Mouse (Mus musculus) kidney, adult 8-10 months (tissue): ENCODE results near the gene Ciita.
A peak's percentile ranks its signal among the peaks of the same experiment; 100 is the strongest.

Experiments
- DNase-seq, 2 experiments: peaks; one replicate each; pipeline ENCODE4 v3.0.0; 2022

Ciita gene

DNA sequence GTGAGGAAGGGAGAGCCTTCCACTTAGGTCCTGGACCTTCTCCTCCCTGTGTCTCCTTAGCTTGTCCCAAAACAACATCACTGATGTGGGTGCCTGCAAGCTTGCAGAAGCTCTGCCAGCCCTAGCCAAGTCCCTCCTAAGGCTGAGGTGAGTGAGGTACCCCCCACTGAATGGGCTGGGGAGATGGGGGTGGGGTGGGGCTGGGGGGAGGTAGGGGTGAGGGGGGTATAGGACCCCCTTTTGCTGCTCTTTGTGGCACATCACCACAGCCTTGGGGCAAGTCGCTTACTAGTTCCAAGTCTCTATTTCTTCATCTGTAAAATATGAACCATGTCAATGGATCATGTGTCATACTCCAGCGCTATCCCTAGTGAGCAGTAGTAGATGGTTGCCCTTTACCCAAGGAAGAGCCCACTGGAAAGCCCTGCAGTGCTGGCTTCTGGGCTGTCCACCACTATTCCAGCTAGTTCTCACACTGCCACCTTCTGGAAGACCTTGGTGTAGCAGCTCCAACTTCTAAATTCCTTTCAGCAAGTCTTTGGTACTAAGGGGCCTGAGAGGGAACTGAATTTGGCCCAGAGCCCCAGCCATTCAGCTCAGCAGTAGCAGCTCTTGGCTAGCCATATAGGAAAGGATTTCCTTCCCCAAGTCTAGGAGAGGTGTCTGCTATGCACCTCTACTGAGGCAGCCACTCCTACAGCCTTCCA lies 41.2 kb downstream of the Ciita start:
- DNase-seq: peak; percentile 65 to 89

GRCm38 (mm10) chr16:10522811-10523210 lies 43.0 kb downstream of the Ciita start:
- DNase-seq: peak; percentile 44 to 87

- DNase-seq: no peak
Observed at GRCm38 (mm10) chr16:10523650-10524049, 43.8 kb downstream of the Ciita start.

- DNase-seq: no peak
Observed at GRCm38 (mm10) chr16:10524866-10525609, 45.2 kb downstream of the Ciita start.

GRCm38 (mm10) chr16:10525610-10525980 lies 45.7 kb downstream of the Ciita start:
- DNase-seq: no peak

DNA sequence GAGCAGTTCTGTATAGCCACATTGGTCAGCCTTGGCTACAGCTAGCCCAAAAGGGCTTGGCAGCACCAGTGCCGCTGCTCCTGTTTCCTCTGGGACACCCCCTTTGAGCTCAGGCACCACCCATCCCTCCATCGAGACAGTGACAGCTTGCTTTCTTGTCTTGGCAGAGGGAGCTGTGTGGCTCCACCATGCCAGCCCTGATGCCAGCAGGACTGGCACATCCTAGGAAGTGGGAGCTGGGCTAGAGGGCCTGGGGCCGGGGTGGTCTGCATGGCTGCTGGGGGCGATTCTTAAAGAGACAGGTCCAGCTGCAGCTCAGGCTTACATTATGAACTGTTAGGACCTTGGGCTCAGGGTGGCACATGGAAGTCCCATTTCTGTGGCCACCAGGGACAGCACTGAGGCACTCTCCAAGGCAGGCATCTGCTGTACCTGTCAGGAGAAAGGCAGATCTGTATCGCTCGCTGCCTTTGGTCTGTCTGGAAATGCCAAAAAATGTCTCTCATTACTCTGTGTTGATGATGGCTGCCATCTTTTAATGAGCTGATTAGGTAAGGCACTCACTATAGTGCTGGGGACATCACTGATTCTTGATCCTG lies 47.3 kb downstream of the Ciita start:
- no peak for DNase-seq

- no peak for DNase-seq
Observed at GRCm38 (mm10) chr16:10528382-10528781, 48.5 kb downstream of the Ciita start.

DNA sequence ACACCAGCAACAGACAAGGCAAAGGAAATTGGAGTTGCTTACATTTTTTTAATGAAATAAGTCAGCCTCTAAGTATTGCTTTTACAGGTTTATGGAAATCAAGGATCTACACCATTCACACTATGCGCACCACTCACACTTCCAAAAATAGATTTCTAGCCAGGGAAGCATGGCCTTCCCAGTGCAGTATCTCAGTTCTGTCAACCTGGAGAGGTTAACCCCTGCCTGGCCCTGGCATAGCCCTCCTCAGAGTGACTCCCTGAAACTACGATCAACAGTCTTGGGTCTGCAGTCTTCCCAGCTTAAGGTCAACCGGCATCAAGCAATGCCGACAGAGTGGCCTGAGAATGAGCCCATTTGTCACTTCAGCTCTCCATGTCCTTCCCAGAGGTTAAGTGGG lies 50.3 kb downstream of the Ciita start:
- no peak for DNase-seq

DNA sequence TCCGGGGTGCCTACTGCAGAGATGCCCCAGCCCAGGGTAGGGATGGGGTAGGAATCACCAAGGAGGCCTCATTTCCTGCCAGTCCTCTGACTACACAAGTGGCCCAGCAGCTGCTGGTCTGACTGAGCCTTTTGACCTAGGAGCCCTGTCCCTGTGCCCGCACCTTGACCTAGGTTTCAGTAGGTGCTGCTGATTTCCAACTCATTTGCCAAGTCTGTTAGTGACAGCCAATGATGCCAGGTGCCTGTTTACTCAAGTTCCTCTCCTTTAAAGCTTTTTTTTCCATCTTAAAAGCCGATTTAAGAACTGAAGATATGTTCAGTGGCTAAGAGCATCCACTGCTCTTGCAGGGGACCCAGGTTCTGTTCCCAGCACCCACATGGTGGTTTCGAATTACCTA lies 53.9 kb downstream of the Ciita start:
- DNase-seq: no peak

GRCm38 (mm10) chr16:10534567-10534966 lies 54.7 kb downstream of the Ciita start:
- no peak for DNase-seq

- DNase-seq: no peak
Observed at GRCm38 (mm10) chr16:10536323-10536722, 56.5 kb downstream of the Ciita start.

DNA sequence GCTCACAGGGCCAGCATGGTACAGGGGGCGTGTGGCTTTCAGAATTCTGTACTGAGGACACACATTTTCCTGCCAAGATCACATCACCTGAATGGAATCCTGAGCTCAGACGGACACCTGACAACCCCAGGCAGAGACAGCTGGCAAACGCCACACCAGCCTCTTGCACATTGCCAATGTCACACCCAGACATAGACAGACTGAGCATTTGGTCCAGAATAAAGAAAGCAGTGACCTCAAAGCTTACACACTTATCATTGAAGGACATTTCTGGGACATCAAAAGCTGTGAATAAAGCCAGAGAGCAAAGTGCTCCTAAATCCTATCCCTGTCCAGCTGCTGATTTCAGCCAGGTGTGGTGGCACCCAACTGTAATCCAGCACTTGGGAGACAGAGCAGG lies 57.1 kb downstream of the Ciita start:
- DNase-seq: no peak

DNA sequence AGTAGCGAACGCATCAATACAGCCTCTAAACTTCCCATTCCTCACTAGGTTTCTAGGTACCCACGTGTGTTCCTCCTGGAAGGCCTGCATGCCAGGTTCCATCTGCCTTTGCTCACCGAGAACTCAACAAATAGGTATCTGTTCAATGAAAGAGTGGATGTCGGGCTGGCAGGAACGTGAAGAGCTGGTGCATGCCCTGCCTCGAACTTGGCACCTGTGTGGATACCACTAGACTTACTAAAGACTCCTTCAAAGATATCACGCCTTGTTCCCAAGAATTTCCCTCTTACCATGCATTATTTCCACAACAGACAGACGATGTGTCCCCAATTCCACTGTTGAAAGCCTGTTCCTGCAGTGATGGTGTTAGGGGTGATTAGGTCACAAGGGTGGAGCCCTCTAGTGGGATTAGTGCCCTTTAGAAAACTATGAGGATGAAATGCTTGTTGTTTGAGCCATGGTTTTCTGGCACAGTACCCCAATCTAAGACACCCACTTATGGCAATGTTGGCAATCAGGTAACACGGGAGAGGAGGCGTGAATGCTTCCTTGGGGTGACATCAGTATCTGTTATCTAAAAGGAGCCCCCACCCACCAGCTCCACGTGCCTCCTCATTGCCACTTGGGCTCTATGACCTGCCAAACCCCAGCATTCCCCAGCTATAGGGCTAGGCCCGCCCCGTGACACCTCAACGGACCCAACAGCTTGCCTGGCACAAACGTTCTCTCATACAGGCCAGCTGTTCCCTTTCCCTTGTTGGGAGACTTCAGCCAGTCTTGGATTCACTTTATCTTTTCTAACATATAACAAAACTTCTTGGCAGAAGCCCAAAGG lies 61.1 kb downstream of the Ciita start:
- no peak for DNase-seq

GRCm38 (mm10) chr16:10541598-10541930 lies 61.7 kb downstream of the Ciita start:
- peak; percentile 22 to 26 for DNase-seq

- peak in 1 of 2 experiments; percentile 20 for DNase-seq
Observed at GRCm38 (mm10) chr16:10542266-10542665, 62.4 kb downstream of the Ciita start.

DNA sequence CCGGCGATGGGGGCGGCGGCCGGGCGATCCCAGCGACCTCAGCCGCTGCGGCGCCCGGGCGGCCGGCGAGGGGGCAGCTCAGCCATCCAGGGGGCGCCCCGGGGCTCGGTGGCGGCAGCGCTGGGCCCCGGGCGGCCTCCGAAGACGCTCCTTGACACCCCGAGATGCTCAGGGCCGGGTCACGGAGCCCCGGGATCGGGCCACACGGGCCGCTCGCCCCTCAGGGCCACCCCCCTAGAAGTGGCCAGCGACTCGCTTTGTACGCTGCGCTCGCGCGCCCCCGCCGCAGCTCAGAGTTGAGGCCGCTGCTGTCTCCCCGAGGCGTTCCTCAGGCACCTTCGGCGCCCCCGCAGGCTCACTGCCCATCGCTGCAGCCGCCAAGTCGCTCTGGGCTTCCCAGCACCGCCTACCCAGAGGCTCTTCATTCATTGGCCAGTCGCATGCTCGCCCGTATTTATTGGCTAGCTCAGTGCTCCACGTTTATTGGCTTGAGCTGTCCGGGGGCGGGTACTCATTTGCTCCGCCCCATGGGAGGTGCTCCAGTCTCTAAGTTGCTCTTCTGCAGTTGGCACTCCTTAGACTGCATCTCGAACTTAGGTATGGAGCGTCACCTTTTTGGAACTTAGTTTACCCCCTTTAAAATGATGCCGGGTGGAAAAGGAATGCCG lies 63.0 kb downstream of the Ciita start, which contains the start of gene Dexi:
Gene Dexi, minus strand, starts transcription at position 357 of the 668 bp plus-strand sequence.
- peak; percentile 97 to 98 for DNase-seq

DNA sequence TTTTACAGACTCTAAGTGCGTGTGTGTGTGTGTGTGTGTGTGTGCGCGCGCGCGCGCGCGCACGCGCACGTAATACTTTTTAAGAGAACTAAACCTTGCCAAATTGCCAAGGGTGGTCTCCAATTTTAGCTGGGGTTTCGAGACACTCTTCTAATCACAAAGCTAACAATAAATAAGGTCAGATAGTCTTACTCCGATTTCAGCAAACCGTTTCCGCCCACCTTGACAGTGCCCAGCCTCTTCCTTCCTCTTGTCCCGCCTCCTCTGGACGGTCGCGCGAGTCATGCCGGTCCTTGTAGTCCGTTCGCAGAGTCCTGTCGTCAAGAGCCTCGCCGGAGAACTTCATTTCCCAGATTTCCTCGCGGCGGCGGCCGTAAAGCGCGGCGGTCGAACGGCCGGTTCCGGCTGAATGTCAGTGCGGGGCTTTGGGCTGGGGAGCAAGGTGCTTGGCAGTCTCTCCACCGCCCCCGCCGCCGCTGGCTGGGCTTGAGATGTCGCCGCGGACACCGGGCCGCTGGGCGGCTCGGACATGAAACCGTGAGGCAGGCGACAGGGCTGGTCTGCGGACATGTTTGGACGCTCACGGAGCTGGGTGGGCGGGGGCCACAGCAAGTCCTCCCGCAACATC lies 65.2 kb downstream of the Ciita start, which contains the start of gene Clec16a:
Gene Clec16a, plus strand, starts transcription at position 345 of the 628 bp plus-strand sequence.
- peak; percentile 97 for DNase-seq

GRCm38 (mm10) chr16:10546865-10547264 lies 67.0 kb downstream of the Ciita start:
- no peak for DNase-seq

- DNase-seq: no peak
Observed at GRCm38 (mm10) chr16:10548938-10549337, 69.1 kb downstream of the Ciita start.

- no peak for DNase-seq
Observed at GRCm38 (mm10) chr16:10549600-10549999, 69.7 kb downstream of the Ciita start.

GRCm38 (mm10) chr16:10551592-10551991 lies 71.7 kb downstream of the Ciita start:
- no peak for DNase-seq

DNA sequence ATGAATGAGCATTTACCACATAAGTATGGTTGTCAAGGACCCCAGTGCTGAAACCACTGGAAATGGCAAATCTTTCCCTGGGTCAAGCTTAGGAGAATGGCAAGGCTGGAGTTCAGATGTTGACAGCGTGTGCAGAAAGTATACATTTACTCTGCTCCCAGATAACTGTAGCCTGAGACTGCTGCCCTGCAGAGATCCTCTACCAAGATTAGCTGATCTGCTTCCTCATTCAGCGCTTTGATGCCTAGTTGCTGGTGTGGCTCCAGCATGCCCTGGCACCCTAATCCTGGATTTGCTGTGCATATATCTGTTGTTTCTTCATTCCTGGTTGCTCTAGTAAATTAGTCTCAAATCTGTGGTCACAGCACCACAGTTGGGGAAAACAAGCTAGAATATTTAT lies 74.0 kb downstream of the Ciita start:
- DNase-seq: no peak
